Mouse (Mus musculus) liver, embryonic 11.5 days (tissue): ENCODE measurements around the gene Lbx1. TPM values are rescaled to one million over a fixed set of nuclear protein-coding genes. Genes with fewer than 3 reads are reported as not detected.
A peak's percentile ranks its signal among the peaks of the same experiment; 100 is the strongest.

Experiments
- ATAC-seq: fragments of 200-750 bp; cut with Nextera tagmentation; replicated peaks from 2 replicates; pipeline ENCODE4 v1.8.0; 2017; ENCODE audit warnings: moderate number of reproducible peaks, mild to moderate bottlenecking, moderate TSS enrichment, moderate library complexity; ENCODE audit not compliant: low FRiP score
- DNase-seq: peaks from one replicate; pipeline ENCODE4 v3.0.0-alpha.2; 2017; ENCODE audit warnings: low spot score
- H3K27ac ChIP-seq: fragments of 300-500 bp; sonication (generic); 2 replicates; pipeline ENCODE4 v1.5.1; 2014; ENCODE audit warnings: mild to moderate bottlenecking, low read depth, low read length, control low read depth
- H3K27me3 ChIP-seq: fragments of 300-500 bp; sonication (generic); replicated peaks from 2 replicates; pipeline ENCODE4 v1.6.1; 2014; ENCODE audit warnings: low read length, mixed read lengths; ENCODE audit not compliant: control insufficient read depth, insufficient read depth
- H3K36me3 ChIP-seq: fragments of 300-500 bp; sonication (generic); 2 replicates; pipeline ENCODE4 v1.6.1; 2014; ENCODE audit warnings: mild to moderate bottlenecking, low read length, moderate library complexity, mixed read lengths; ENCODE audit not compliant: control insufficient read depth, insufficient read depth
- H3K4me1 ChIP-seq: fragments of 300-500 bp; sonication (generic); replicated peaks from 2 replicates; pipeline ENCODE4 v1.6.1; 2014; ENCODE audit warnings: low read length, mixed read lengths; ENCODE audit not compliant: control insufficient read depth, insufficient read depth
- H3K4me2 ChIP-seq: fragments of 300-500 bp; sonication (generic); 2 replicates; pipeline ENCODE4 v1.6.1; 2014; ENCODE audit warnings: mild to moderate bottlenecking, control low read depth, moderate library complexity
- H3K4me3 ChIP-seq: fragments of 300-500 bp; sonication (generic); 2 replicates; pipeline ENCODE4 v1.5.1; 2014; ENCODE audit warnings: low read depth, low read length, control low read depth
- H3K9ac ChIP-seq: fragments of 300-500 bp; sonication (generic); 2 replicates; pipeline ENCODE4 v1.6.1; 2014; ENCODE audit warnings: low read depth, low read length, control low read depth
- H3K9me3 ChIP-seq: fragments of 300-500 bp; sonication (generic); 2 replicates; pipeline ENCODE4 v1.6.1; 2016; ENCODE audit warnings: low read length, inconsistent platforms, mixed read lengths; ENCODE audit not compliant: control insufficient read depth
- WGBS: fragments of 180-500 bp; shearing (Covaris S2); extraction: QIAGEN DNeasy Blood & Tissue Kit; methylation state at CpG from one replicate; pipeline ENCODE4 v1.1.7; 2014; 5-methylcytosine and 5-hydroxymethylcytosine counted together
- polyA plus RNA-seq: library from polyadenylated mRNA; unstranded; fragments of >200 nt; fragmentation: Nextera tagmentation; extraction: Ambion mirVana; gene quantifications from 2 replicates; pipeline ENCODE4 v1.2.1, GENCODE M21; 2014

Lbx1 gene
- polyA plus RNA-seq, 1 experiment from 2014 or later, result 0.58 TPM

- Histone ChIP-seq H3K4me1 (peaks cover 7% of the 10 kb centered on the region), H3K36me3 (no peaks in the 10 kb centered on the region), H3K27me3 (peaks cover 100% of the 10 kb centered on the region), H3K27ac (no peak overlapping the region), H3K9me3 (no peaks in the 10 kb centered on the region), H3K9ac (no peak overlapping the region), H3K4me3 (no peak overlapping the region), H3K4me2 (no peak overlapping the region)
- DNase-seq, result no peak
- 5% methylated on average over 8 of the region's 8 CpGs for WGBS
- ATAC-seq, result no peak
Observed at GRCm38 (mm10) chr19:45226246-45226645, 9.4 kb downstream of the Lbx1 start.

DNA sequence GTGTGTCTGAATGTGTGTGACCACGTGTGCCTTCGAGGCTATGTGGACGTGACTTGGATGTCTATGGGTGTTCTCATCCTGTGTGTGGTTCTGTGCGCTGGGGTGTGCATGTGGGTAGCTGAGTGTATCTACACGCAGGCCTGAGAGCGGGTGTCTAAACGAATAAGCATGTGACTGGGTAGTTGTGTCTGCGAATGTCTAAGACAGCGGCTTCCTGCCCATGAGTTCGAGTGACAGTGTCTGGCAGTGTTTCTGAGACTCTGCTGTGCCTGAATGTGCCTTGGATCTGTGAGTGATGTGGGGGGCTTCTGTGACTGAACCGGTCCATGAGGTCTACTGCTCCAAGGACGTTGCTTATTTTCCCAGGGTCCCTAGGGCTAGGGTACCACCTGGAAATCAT is 10.5 kb downstream of the Lbx1 start:
- H3K27ac ChIP-seq, result no peak overlapping the region
- 3% methylated on average over 12 of the region's 12 CpGs for WGBS
- no peak overlapping the region for H3K4me3 ChIP-seq
- H3K36me3 ChIP-seq, result no peaks in the 10 kb centered on the region
- H3K9me3 ChIP-seq, result no peaks in the 10 kb centered on the region
- DNase-seq (no peak), ATAC-seq (no peak)
- H3K4me1 ChIP-seq, result peaks cover 4% of the 10 kb centered on the region
- H3K4me2 ChIP-seq, result no peak overlapping the region
- no peak overlapping the region for H3K9ac ChIP-seq
- H3K27me3 ChIP-seq, result peaks cover 92% of the 10 kb centered on the region

DNA sequence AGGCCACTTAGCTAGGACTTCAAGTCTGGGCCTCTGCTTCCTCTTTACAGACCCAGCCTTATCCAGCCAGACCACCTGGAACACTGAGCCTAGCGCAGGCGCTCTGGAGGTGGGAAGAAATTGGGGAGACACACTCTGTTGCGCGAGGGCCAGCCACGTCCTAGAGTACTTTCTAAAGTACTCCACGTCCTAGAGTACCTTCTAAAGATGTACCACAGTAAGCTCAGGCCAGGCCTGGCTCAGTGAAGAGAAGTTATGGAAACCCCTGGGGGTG is 11.4 kb downstream of the Lbx1 start:
- Histone ChIP-seq H3K9ac (no peak overlapping the region), H3K27me3 (peaks cover 91% of the 10 kb centered on the region), H3K9me3 (no peaks in the 10 kb centered on the region), H3K27ac (no peak overlapping the region), H3K4me2 (no peak overlapping the region), H3K4me3 (no peak overlapping the region), H3K36me3 (no peaks in the 10 kb centered on the region), H3K4me1 (peaks cover 4% of the 10 kb centered on the region)
- ATAC-seq, result no peak
- no peak for DNase-seq
- 2% methylated on average over 6 of the region's 6 CpGs for WGBS

DNA sequence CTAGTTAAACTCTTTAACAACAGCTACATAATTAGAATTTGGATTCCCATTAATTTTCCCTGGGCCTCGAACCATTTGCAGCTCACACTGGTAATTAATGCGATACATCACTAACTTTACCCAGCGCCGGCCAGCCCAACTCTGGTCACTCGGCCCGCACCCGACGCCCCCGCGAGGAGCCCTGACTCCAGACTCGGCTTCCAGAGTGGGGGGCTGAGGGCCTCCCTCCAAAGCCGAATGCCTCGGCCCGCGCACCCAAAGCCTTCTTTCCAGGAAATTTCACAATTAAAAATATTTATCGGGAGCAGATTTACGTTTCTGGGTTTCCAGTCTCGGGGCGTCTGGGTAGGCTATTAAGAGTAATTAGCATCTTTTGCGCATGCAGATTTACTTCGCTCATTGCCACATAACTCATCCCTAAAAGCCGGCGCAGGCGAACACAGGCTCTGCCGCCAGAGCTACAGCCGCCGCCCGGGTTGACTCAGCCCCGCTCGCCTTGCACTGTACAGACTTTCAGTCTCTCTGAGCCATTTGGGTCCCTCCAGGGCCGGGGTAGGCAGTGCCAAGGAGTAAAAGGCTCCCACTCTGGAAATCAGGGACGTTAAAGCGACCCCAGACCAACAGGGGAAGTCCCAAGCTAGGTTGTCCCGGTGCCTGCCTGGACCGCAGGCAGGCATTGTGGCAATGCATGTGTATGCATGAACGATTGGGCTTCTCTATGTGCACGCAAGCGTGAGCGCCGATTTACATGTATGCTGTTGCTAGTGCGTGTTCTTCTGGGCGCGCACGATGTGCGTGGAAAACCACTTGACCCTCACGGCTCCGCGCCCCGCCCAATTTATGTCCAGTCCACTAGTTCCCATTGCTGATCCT is 12.0 kb downstream of the Lbx1 start:
- ATAC-seq, result no peak
- Histone ChIP-seq H3K9ac (no peak overlapping the region), H3K4me1 (peaks cover 4% of the 10 kb centered on the region), H3K9me3 (no peaks in the 10 kb centered on the region), H3K27ac (no peak overlapping the region), H3K4me3 (peak overlapping the region; percentile 10; the same call in 1 of the 2 replicates), H3K27me3 (peaks cover 87% of the 10 kb centered on the region), H3K4me2 (no peak overlapping the region), H3K36me3 (no peaks in the 10 kb centered on the region)
- DNase-seq, result no peak
- WGBS, result 3% methylated on average over 49 of the region's 49 CpGs

- Histone ChIP-seq H3K9ac (no peak overlapping the region), H3K4me1 (peaks cover 4% of the 10 kb centered on the region), H3K9me3 (no peaks in the 10 kb centered on the region), H3K27me3 (peaks cover 82% of the 10 kb centered on the region), H3K36me3 (no peaks in the 10 kb centered on the region), H3K4me2 (no peak overlapping the region), H3K4me3 (no peak overlapping the region), H3K27ac (no peak overlapping the region)
- DNase-seq (no peak), ATAC-seq (no peak)
- WGBS, result 3% methylated on average over 16 of the region's 17 CpGs
Observed at GRCm38 (mm10) chr19:45222141-45222782, 13.3 kb downstream of the Lbx1 start.

DNA sequence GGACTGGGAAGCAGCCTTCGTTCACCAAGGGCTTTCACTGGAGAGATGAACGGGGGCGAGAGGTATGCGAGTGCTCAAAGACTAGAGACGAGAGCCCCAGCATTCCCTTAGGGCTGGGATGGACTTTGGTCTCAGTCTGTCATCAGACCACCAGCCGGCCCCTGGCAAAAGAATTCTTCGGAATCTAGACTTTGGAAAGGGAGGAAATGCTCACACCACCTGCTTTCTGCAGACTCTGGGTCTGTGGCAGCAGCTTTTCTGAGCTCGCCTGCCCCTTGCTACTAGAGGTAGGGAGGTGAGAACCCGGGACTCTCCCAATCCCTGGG is 14.2 kb downstream of the Lbx1 start:
- WGBS, result 6% methylated on average over 9 of the region's 9 CpGs
- ATAC-seq (no peak), DNase-seq (no peak)
- H3K4me2 ChIP-seq, result peak overlapping the region; percentile 54
- no peaks in the 10 kb centered on the region for H3K36me3 ChIP-seq
- no peaks in the 10 kb centered on the region for H3K9me3 ChIP-seq
- no peak overlapping the region for H3K27ac ChIP-seq
- peak overlapping the region; percentile 43 for H3K4me3 ChIP-seq
- H3K4me1 ChIP-seq, result peaks cover 4% of the 10 kb centered on the region
- H3K27me3 ChIP-seq, result peaks cover 73% of the 10 kb centered on the region
- H3K9ac ChIP-seq, result no peak overlapping the region

DNA sequence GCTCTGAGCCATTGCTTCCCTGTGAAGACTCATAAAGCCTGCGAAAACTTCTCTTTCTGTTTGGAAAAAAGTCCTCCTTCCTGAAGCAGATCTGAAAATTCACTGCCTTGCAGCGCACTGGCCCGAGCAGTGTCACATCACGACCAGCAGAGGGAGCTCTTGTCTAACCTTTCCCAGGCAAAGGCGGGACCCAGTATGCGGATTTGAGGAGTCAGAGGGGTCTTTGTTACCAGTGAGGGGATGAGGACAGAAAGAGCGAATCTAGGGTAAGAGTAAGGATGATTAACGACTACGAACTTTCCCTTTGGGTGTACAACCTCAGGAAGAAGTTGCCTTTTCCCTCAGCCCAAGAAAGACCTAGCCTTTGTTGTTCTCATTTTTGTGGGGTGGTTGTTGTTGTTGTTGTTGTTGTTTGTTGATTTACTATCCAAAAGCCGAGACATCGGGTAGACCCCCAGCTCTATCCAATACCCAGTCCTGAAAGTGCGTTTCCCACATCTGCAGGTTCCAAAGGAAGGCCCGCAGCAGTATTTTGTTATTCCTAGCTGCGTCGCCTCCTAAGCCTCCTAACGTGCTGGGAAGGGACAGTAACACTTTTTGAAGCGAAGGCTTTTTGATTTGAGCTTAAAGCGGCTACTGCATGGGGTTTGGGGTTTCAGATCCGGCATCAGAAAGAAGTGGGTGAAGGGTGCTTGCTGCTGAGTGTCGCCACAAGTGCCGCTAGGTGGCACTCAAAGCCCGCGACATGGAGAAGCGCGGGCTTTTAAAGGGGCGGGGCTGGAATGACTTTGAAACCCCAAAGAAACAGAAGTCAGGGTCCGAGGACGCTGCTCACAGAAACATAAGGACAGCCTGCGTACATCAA is 14.8 kb downstream of the Lbx1 start:
- peak; percentile 79 for DNase-seq
- Histone ChIP-seq H3K36me3 (no peaks in the 10 kb centered on the region), H3K27me3 (peaks cover 68% of the 10 kb centered on the region), H3K27ac (no peak overlapping the region), H3K4me1 (peaks cover 4% of the 10 kb centered on the region), H3K4me2 (peak overlapping the region; percentile 54), H3K4me3 (peak overlapping the region; percentile 43), H3K9me3 (no peaks in the 10 kb centered on the region), H3K9ac (no peak overlapping the region)
- peak; percentile 63; the same call in 1 of the 2 replicates for ATAC-seq
- 1% methylated on average over 29 of the region's 29 CpGs for WGBS

DNA sequence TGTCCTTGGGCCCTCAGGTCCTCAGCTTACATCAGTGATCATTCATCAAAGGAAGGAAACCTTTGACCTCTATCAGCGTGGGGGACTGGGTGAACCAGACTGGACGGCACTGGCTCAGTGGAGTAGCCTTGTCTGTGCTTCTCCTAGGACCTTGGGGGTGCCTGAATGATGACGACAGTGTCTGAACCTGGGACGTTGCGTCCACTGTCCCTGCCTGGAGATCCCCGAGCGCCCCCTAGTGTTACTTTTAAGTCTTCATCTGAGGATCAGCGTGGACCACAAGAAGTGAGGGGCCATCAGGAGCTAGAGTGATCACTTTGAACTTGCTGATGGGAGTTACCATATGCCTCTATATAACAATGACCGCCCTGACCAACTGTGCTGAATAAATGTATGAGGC is 19.4 kb downstream of the Lbx1 start:
- H3K4me1 ChIP-seq, result peaks cover under 1% of the 10 kb centered on the region; the same call in 1 of the 2 replicates
- no peaks in the 10 kb centered on the region for H3K36me3 ChIP-seq
- H3K9me3 ChIP-seq, result no peaks in the 10 kb centered on the region
- ATAC-seq (no peak), DNase-seq (no peak)
- H3K9ac ChIP-seq, result no peak overlapping the region
- WGBS, result 3% methylated on average over 9 of the region's 9 CpGs
- H3K27me3 ChIP-seq, result peaks cover 22% of the 10 kb centered on the region
- H3K27ac ChIP-seq, result no peak overlapping the region
- H3K4me2 ChIP-seq, result no peak overlapping the region
- H3K4me3 ChIP-seq, result no peak overlapping the region
